Mouse (Mus musculus) brain, embryonic 14.5 days (tissue): ENCODE results near the gene Tmem94. TPM values are rescaled to one million over a fixed set of nuclear protein-coding genes. Genes with fewer than 3 reads are reported as not detected.

ENCODE experiments used
- DNase-seq: peaks from one replicate; pipeline ENCODE4 v3.0.0-alpha.2; 2011; ENCODE audit warnings: low read depth
- CTCF ChIP-seq: fragments of 200-500 bp; IDR thresholded peaks from 2 replicates; pipeline ENCODE4 v1.5.1; 2012; ENCODE audit warnings: inconsistent platforms, mild to moderate bottlenecking, moderate library complexity, borderline replicate concordance; ENCODE audit not compliant: insufficient read depth, insufficient read length; ENCODE audit errors: extremely low read depth
- POLR2A ChIP-seq: fragments of 200-500 bp; IDR thresholded peaks from 2 replicates; pipeline ENCODE4 v1.6.1; 2012; ENCODE audit warnings: mild to moderate bottlenecking, inconsistent platforms, borderline replicate concordance; ENCODE audit not compliant: poor library complexity, insufficient read depth, insufficient read length, severe bottlenecking; ENCODE audit errors: extremely low read depth
- polyA plus RNA-seq: library from polyadenylated mRNA; depleted of rRNA; stranded (reverse); fragments of >200 nt; gene quantifications from 2 replicates; pipeline ENCODE4 v1.2.3, GENCODE M21; 2012

Tmem94 gene
- polyA plus RNA-seq, 1 experiment: 61.9 TPM

- TF ChIP-seq POLR2A (no peak), CTCF (no peak)
- DNase-seq: no peak
Observed at GRCm38 (mm10) chr11:115824813-115825212, 59.6 kb downstream of the Tmem94 start.

- no peak for DNase-seq
- TF ChIP-seq POLR2A (no peak), CTCF (no peak)
Observed at GRCm38 (mm10) chr11:115826487-115826886, 61.3 kb downstream of the Tmem94 start.

GRCm38 (mm10) chr11:115827624-115828023 lies 62.4 kb downstream of the Tmem94 start:
- TF ChIP-seq POLR2A (no peak), CTCF (no peak)
- no peak for DNase-seq

- TF ChIP-seq POLR2A (no peak), CTCF (no peak)
- no peak for DNase-seq
Observed at GRCm38 (mm10) chr11:115829036-115829435, 63.8 kb downstream of the Tmem94 start.

- DNase-seq: no peak
- TF ChIP-seq POLR2A: no peak
- no peak for TF ChIP-seq CTCF
Observed at GRCm38 (mm10) chr11:115830550-115831325, 65.5 kb downstream of the Tmem94 start.

- TF ChIP-seq CTCF (no peak), POLR2A (no peak)
- DNase-seq: no peak
Observed at GRCm38 (mm10) chr11:115831518-115831917, 66.3 kb downstream of the Tmem94 start.

GRCm38 (mm10) chr11:115832064-115832463 lies 66.8 kb downstream of the Tmem94 start:
- DNase-seq: no peak
- TF ChIP-seq CTCF (no peak), POLR2A (no peak)

GRCm38 (mm10) chr11:115832523-115832922 lies 67.3 kb downstream of the Tmem94 start:
- no peak for TF ChIP-seq CTCF
- TF ChIP-seq POLR2A: no peak
- peak; percentile 13 for DNase-seq

- no peak for DNase-seq
- TF ChIP-seq CTCF (no peak), POLR2A (no peak)
Observed at GRCm38 (mm10) chr11:115833021-115833513, 67.8 kb downstream of the Tmem94 start.

- no peak for TF ChIP-seq CTCF
- no peak for TF ChIP-seq POLR2A
- DNase-seq: no peak
Observed at GRCm38 (mm10) chr11:115834033-115834432, 68.8 kb downstream of the Tmem94 start.

- TF ChIP-seq POLR2A: no peak
- no peak for TF ChIP-seq CTCF
- no peak for DNase-seq
Observed at GRCm38 (mm10) chr11:115836656-115837395, 71.6 kb downstream of the Tmem94 start.
